14 mouse cellular contexts compared by ENCODE assay signal in the genomic region with DNA sequence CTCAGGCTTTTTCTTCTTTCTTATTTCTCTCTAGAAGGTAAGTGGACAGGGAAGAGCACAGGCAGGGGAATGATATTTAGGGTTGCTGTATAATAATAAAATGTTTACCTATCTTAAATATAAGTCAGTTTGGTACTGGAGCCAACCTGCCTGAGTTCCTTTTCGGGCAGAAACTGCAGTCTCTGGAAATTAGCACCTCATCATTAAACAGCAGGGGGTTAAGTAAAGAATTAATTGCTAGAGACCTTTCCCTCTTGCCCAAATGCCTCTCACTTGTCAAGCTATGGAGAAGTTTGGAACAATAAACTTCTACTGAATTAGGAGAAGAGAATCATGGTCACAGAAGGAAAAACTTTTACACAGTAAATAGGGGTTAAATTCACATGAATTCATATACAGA.
"Had no signal": no experiment of that assay in that cellular context is flagged by ENCODE, and none has a peak within 500 bp of the region (broad histone marks: within the 10 kb centered on the region; RNA-seq: fewer than 3 reads in every experiment).

No protein-coding gene starts in this region.

- H3K27ac ChIP-seq: midbrain, embryonic 10.5 days; midbrain, embryonic 12.5 days; neural tube, embryonic 13.5 days; neural tube, embryonic 15.5 days; stomach, embryonic 15.5 days; stomach, postnatal 0 days had no signal

- H3K9me3 ChIP-seq: midbrain, embryonic 10.5 days; midbrain, embryonic 12.5 days; neural tube, embryonic 13.5 days; neural tube, embryonic 15.5 days; stomach, embryonic 15.5 days had no signal

- DNase-seq: lung, adult 18-20 months; lung, embryonic 14.5 days; lung, postnatal 10 days; lung, postnatal 4 days; right cerebral cortex, adult 18-20 months; thymus, adult 2 months; thymus, postnatal 25 days had no signal

- H3K27me3 ChIP-seq: midbrain, embryonic 12.5 days; neural tube, embryonic 13.5 days; neural tube, embryonic 15.5 days; stomach, embryonic 15.5 days had no signal

- H3K4me1 ChIP-seq: midbrain, embryonic 10.5 days; midbrain, embryonic 12.5 days; neural tube, embryonic 13.5 days; neural tube, embryonic 15.5 days; stomach, embryonic 15.5 days had no signal

- H3K4me2 ChIP-seq: lung, embryonic 14.5 days; midbrain, embryonic 12.5 days; neural tube, embryonic 13.5 days; neural tube, embryonic 15.5 days; stomach, embryonic 15.5 days had no signal

- H3K9ac ChIP-seq: lung, embryonic 14.5 days; midbrain, embryonic 12.5 days; neural tube, embryonic 13.5 days; neural tube, embryonic 15.5 days; stomach, embryonic 15.5 days had no signal

- H3K4me3 ChIP-seq: midbrain, embryonic 10.5 days; midbrain, embryonic 12.5 days; myocyte; neural tube, embryonic 13.5 days; neural tube, embryonic 15.5 days; stomach, embryonic 15.5 days had no signal

- H3K36me3 ChIP-seq: midbrain, embryonic 10.5 days; midbrain, embryonic 12.5 days; neural tube, embryonic 13.5 days; neural tube, embryonic 15.5 days; stomach, embryonic 15.5 days had no signal
